Mouse (Mus musculus) forebrain, embryonic 11.5 days (tissue): ENCODE data around the gene Setd1b. TPM values are rescaled to one million over a fixed set of nuclear protein-coding genes. Genes with fewer than 3 reads are reported as not detected.
"Not testable (repeated sequence)": the region's sequence is repeated elsewhere in the genome, so short reads cannot be mapped to it uniquely, and the experiment has no call there.

Experiments used
- ATAC-seq: fragments of 200-750 bp; cut with Nextera tagmentation; replicated peaks from 2 replicates; pipeline ENCODE4 v1.8.0; 2017; ENCODE audit warnings: moderate TSS enrichment; ENCODE audit not compliant: low FRiP score
- DNase-seq: peaks from one replicate; pipeline ENCODE4 v3.0.0-alpha.2; 2017; ENCODE audit warnings: low spot score
- H3K27ac ChIP-seq: fragments of 300-500 bp; sonication (generic); 2 replicates; pipeline ENCODE4 v1.5.1; 2014; ENCODE audit warnings: low read depth, low read length
- H3K27me3 ChIP-seq: fragments of 300-500 bp; sonication (generic); 2 replicates; pipeline ENCODE4 v1.6.1; 2014; ENCODE audit warnings: mild to moderate bottlenecking, low read length, mixed read lengths; ENCODE audit not compliant: control insufficient read depth, insufficient read depth
- H3K36me3 ChIP-seq: fragments of 300-500 bp; sonication (generic); 2 replicates; pipeline ENCODE4 v1.6.1; 2014; ENCODE audit warnings: mild to moderate bottlenecking, low read length, moderate library complexity, mixed read lengths; ENCODE audit not compliant: control insufficient read depth, insufficient read depth
- H3K4me1 ChIP-seq: fragments of 300-500 bp; sonication (generic); replicated peaks from 2 replicates; pipeline ENCODE4 v1.6.1; 2014; ENCODE audit warnings: low read length, mixed read lengths; ENCODE audit not compliant: control insufficient read depth, insufficient read depth
- H3K4me2 ChIP-seq: fragments of 300-500 bp; sonication (generic); 2 replicates; pipeline ENCODE4 v1.6.1; 2014; ENCODE audit warnings: low read depth, mild to moderate bottlenecking, low read length, moderate library complexity, mixed read lengths; ENCODE audit not compliant: severe bottlenecking
- H3K4me3 ChIP-seq: fragments of 300-500 bp; sonication (generic); 2 replicates; pipeline ENCODE4 v1.5.1; 2014; ENCODE audit warnings: low read depth, low read length
- H3K9ac ChIP-seq: fragments of 300-500 bp; sonication (generic); 2 replicates; pipeline ENCODE4 v1.6.1; 2014; ENCODE audit warnings: low read length
- H3K9me3 ChIP-seq: fragments of 300-500 bp; sonication (generic); 2 replicates; pipeline ENCODE4 v1.6.1; 2016; ENCODE audit warnings: low read length, mixed read lengths; ENCODE audit not compliant: control insufficient read depth
- WGBS: fragments of 180-500 bp; shearing (Covaris S2); extraction: QIAGEN DNeasy Blood & Tissue Kit; methylation state at CpG from one replicate; pipeline ENCODE4 v1.1.7; 2014; 5-methylcytosine and 5-hydroxymethylcytosine counted together
- polyA plus RNA-seq: library from polyadenylated mRNA; unstranded; fragments of >200 nt; fragmentation: Nextera tagmentation; extraction: Ambion mirVana; gene quantifications from 2 replicates; pipeline ENCODE4 v1.2.1, GENCODE M21; 2014

Setd1b gene
- polyA plus RNA-seq, 1 experiment from 2014 or later, result 13.9 TPM

DNA sequence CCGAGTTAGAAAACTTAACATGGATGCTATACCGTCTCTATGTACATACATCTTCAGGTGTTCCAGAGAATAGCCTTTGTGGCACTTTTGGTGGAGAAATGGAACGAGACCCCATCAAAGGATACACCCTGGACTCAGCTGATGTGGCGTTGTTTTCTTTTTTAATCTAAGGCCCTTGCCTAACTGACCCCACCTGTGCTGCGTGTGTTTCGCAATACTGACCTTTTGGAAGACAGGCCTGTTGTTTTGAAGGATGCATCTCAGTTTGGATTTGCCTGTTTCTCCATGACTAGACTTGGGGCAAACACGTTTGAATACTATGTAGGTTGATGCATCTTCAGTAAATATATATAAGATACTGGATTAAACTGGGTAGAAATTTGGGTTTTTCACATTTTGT lies 61.6 kb downstream of the Setd1b start:
- H3K4me3 ChIP-seq, H3K4me1 ChIP-seq, H3K36me3 ChIP-seq, DNase-seq, H3K9ac ChIP-seq, H3K27ac ChIP-seq, H3K4me2 ChIP-seq, ATAC-seq, H3K9me3 ChIP-seq, H3K27me3 ChIP-seq: not testable (repeated sequence)
- 87% methylated on average over 7 of the region's 7 CpGs for WGBS

Other genes with a start within 250 kb of the Setd1b start
- gene Kdm2b, start 152.4 kb upstream of the Setd1b start, polyA plus RNA-seq, result 78.0 and 92.4 TPM in 2 replicates
- gene Orai1, start 127.1 kb upstream of the Setd1b start, polyA plus RNA-seq, result 9.6 and 9.8 TPM in 2 replicates
- not detected in 2 replicates for gene Morn3, start 95.2 kb upstream of the Setd1b start, polyA plus RNA-seq
- 7.3 and 9.3 TPM in 2 replicates for gene Tmem120b, start 73.8 kb upstream of the Setd1b start, polyA plus RNA-seq
- gene Rhof, start 9.5 kb upstream of the Setd1b start, polyA plus RNA-seq, result 1.2 and 1.9 TPM in 2 replicates
- gene Psmd9, start 27.2 kb downstream of the Setd1b start, polyA plus RNA-seq, result 68.5 and 77.8 TPM in 2 replicates
- not detected in 2 replicates for gene Hpd, start 40.5 kb downstream of the Setd1b start, polyA plus RNA-seq
- 1.1 and 1.9 TPM in 2 replicates for gene Wdr66, start 109.9 kb downstream of the Setd1b start, polyA plus RNA-seq
- 57.1 and 61.7 TPM in 2 replicates for gene Bcl7a, start 201.6 kb downstream of the Setd1b start, polyA plus RNA-seq